8 mouse cellular contexts compared by ENCODE assay signal in genomic region chr10:42275871-42276501, GRCm38 (mm10). TPM values are rescaled to one million over a fixed set of nuclear protein-coding genes. Genes with fewer than 3 reads are reported as not detected.
A peak's percentile ranks its signal among the peaks of the same experiment; 100 is the strongest.
DNase-seq lines count a peak whose midpoint lies in the region; ATAC-seq lines count a peak whose summit lies in the region.

No protein-coding gene starts in this region.

- under 1% methylated on average over 36 of the region's 40 CpGs for WGBS in embryonic facial prominence, embryonic 11.5 days
- under 1% methylated on average over 37 of the region's 40 CpGs for WGBS in intestine, embryonic 16.5 days
- under 1% methylated on average over 38 of the region's 40 CpGs for WGBS in midbrain, embryonic 12.5 days

- intact Hi-C loops in left cerebral cortex, postnatal 14 days (cut with DNase I) = loop anchor here (5.0 kb wide), 5 partner anchors 244 to 444 kb away; partner anchors contain the start of gene Armc2

- peak overlapping the region; percentile 75 for H3K9ac ChIP-seq in embryonic facial prominence, embryonic 11.5 days (replicated peaks; ENCODE audit: low read length)
- peak overlapping the region; percentile 93 for H3K9ac ChIP-seq in intestine, embryonic 16.5 days (ENCODE audit: low read depth, low read length)
- peak overlapping the region; percentile 76 for H3K9ac ChIP-seq in midbrain, embryonic 12.5 days (replicated peaks)

- no peaks in the 10 kb centered on the region for H3K36me3 ChIP-seq in embryonic facial prominence, embryonic 11.5 days (replicated peaks; ENCODE audit: control insufficient read depth, insufficient read depth, low read depth, low read length)
- no peaks in the 10 kb centered on the region for H3K36me3 ChIP-seq in intestine, embryonic 16.5 days (ENCODE audit: control insufficient read depth, insufficient read depth, low read length)
- no peaks in the 10 kb centered on the region for H3K36me3 ChIP-seq in midbrain, embryonic 12.5 days

- no peaks in the 10 kb centered on the region for H3K9me3 ChIP-seq in embryonic facial prominence, embryonic 11.5 days (replicated peaks; ENCODE audit: control insufficient read depth, low read length)
- no peaks in the 10 kb centered on the region for H3K9me3 ChIP-seq in intestine, embryonic 16.5 days (ENCODE audit: control insufficient read depth, low read length)
- no peaks in the 10 kb centered on the region for H3K9me3 ChIP-seq in midbrain, embryonic 12.5 days

- H3K27me3 ChIP-seq in embryonic facial prominence, embryonic 11.5 days (ENCODE audit: control insufficient read depth, insufficient read depth, low read length) = peaks cover 3% of the 10 kb centered on the region; the same call in 1 of the 2 replicates
- H3K27me3 ChIP-seq in intestine, embryonic 16.5 days (replicated peaks; ENCODE audit: control insufficient read depth, insufficient read depth, low read length) = no peaks in the 10 kb centered on the region
- H3K27me3 ChIP-seq in midbrain, embryonic 12.5 days = peaks cover 32% of the 10 kb centered on the region

- peak overlapping the region; percentile 85 for H3K27ac ChIP-seq in embryonic facial prominence, embryonic 11.5 days (replicated peaks; ENCODE audit: low read depth, low read length)
- H3K27ac ChIP-seq in intestine, embryonic 16.5 days (ENCODE audit: low read length) = peak overlapping the region; percentile 99
- peak overlapping the region; percentile 95 for H3K27ac ChIP-seq in midbrain, embryonic 12.5 days (replicated peaks)

- H3K4me2 ChIP-seq in embryonic facial prominence, embryonic 11.5 days (ENCODE audit: low read depth, low read length) = peak overlapping the region; percentile 97
- peak overlapping the region; percentile 97 for H3K4me2 ChIP-seq in intestine, embryonic 16.5 days (ENCODE audit: low read depth, low read length)
- peak overlapping the region; percentile 99 for H3K4me2 ChIP-seq in midbrain, embryonic 12.5 days (replicated peaks)

- peak overlapping the region; percentile 83 for H3K4me3 ChIP-seq in embryonic facial prominence, embryonic 11.5 days (ENCODE audit: low read depth, low read length)
- peak overlapping the region; percentile 82 for H3K4me3 ChIP-seq in intestine, embryonic 16.5 days (ENCODE audit: low read length)
- peak overlapping the region; percentile 85 for H3K4me3 ChIP-seq in midbrain, embryonic 12.5 days

- peaks cover 3% of the 10 kb centered on the region; the same call in 1 of the 2 replicates for H3K4me1 ChIP-seq in embryonic facial prominence, embryonic 11.5 days (ENCODE audit: control insufficient read depth, insufficient read depth, low read length)
- peaks cover 37% of the 10 kb centered on the region for H3K4me1 ChIP-seq in intestine, embryonic 16.5 days (ENCODE audit: control insufficient read depth, insufficient read depth, low read length)
- H3K4me1 ChIP-seq in midbrain, embryonic 12.5 days = peaks cover 20% of the 10 kb centered on the region

- ATAC-seq in embryonic facial prominence, embryonic 11.5 days (replicated peaks; ENCODE audit: insufficient number of reproducible peaks, low FRiP score, low TSS enrichment, low read depth) = no peak
- ATAC-seq in intestine, embryonic 16.5 days = peak; percentile 3
- no peak for ATAC-seq in midbrain, embryonic 12.5 days (ENCODE audit: low FRiP score, low read depth)
- ATAC-seq in megakaryocyte progenitor cell, adult 5-6 weeks (replicated peaks; ENCODE audit: poor library complexity) = no peak

- DNase-seq in left cerebral cortex, postnatal 14 days (ENCODE audit: low spot score in 2 of 2) = peak; percentile 13 to 23
- DNase-seq in left cerebral cortex, adult 11 months (ENCODE audit: low spot score) = no peak
- peak; percentile 83 for DNase-seq in MN1 (ENCODE audit: low spot score)
- DNase-seq in embryonic facial prominence, embryonic 11.5 days (ENCODE audit: low spot score) = peak; percentile 61
- DNase-seq in cerebellum, postnatal 14 days = no peak

RNA-seq across cellular contexts. Expression of gene Foxo3, which starts 0.6 kb away (rescaled TPM):
- 10 to 100 TPM; 56.1 to 62.1 TPM for total RNA-seq in left cerebral cortex, postnatal 14 days (2021)
- polyA plus RNA-seq in embryonic facial prominence, embryonic 11.5 days (2014; fragmentation: Nextera tagmentation; extraction: Ambion mirVana) = 5.0 and 5.4 TPM in 2 replicates
- polyA plus RNA-seq in intestine, embryonic 16.5 days (2015; fragmentation: Nextera tagmentation; extraction: Ambion mirVana) = 4.8 and 5.6 TPM in 2 replicates
- 3.6 TPM in 2 replicates for polyA plus RNA-seq in midbrain, embryonic 12.5 days (2016; fragmentation: Nextera tagmentation; extraction: Ambion mirVana)
- 19.9 and 23.7 TPM in 2 replicates for total RNA-seq in megakaryocyte progenitor cell, adult 5-6 weeks (2015)
- total RNA-seq in megakaryocyte progenitor cell, adult 5-6 weeks (2017) = 20.1 and 22.8 TPM in 2 replicates

Comparison
In these comparisons a context has a peak if more than half of its experiments do, and no peak if none do; other contexts are left out.
1. DNase-seq: peak in left cerebral cortex, postnatal 14 days (2 of 2), MN1 (single experiment) and embryonic facial prominence, embryonic 11.5 days (single experiment); none in left cerebral cortex, adult 11 months (single experiment) and cerebellum, postnatal 14 days (0 of 2).
2. Peak in every context shown above with its lines, with median percentiles within 50 percentile points of each other: H3K27ac ChIP-seq, H3K4me2 ChIP-seq, H3K4me3 ChIP-seq and H3K9ac ChIP-seq.